Mouse (Mus musculus) mature B cell (primary cell): Measurements from ENCODE around the gene Apopt1.

Experiments
- in situ Hi-C: fragments of 300-500 bp; cut with MboI; formaldehyde crosslinking; loops from 2 replicates; pipeline ENCODE4 v1.14.3; 2019

Apopt1 gene

GRCm38 (mm10) chr12:111774156-111774555 is 61.1 kb downstream of the Apopt1 start:
- in situ Hi-C loops: no loop called here

- in situ Hi-C loops: no loop called here
Observed at GRCm38 (mm10) chr12:111774845-111775244, 61.8 kb downstream of the Apopt1 start.

GRCm38 (mm10) chr12:111777919-111778318 is 64.9 kb downstream of the Apopt1 start:
- in situ Hi-C loops: no loop called here

- in situ Hi-C loops: no loop called here
Observed at GRCm38 (mm10) chr12:111779544-111779943, 66.5 kb downstream of the Apopt1 start.

GRCm38 (mm10) chr12:111785174-111785573 is 72.1 kb downstream of the Apopt1 start:
- in situ Hi-C loops: no loop called here

- in situ Hi-C loops: no loop called here
Observed at GRCm38 (mm10) chr12:111787015-111787414, 74.0 kb downstream of the Apopt1 start.

DNA sequence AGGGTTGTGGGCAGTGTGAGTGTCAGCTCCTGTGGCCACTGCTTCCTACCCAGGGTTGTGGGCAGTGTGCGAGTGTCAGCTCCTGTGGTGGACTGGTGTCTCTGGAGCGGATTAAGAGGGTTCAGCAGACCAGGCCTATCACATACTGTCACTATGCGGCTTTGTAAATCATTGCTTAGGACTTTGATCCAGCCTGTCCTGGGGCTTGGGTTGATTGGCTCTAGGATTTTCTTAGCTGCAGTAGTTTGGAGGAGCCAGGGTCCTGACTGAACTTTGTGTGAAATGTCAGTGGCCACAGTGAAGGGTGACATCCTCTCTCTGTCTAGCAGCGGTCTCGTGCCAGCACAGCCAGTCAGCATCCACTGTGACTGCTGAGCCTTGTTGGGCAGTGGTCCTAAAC is 77.0 kb downstream of the Apopt1 start:
- in situ Hi-C loops: no loop called here

DNA sequence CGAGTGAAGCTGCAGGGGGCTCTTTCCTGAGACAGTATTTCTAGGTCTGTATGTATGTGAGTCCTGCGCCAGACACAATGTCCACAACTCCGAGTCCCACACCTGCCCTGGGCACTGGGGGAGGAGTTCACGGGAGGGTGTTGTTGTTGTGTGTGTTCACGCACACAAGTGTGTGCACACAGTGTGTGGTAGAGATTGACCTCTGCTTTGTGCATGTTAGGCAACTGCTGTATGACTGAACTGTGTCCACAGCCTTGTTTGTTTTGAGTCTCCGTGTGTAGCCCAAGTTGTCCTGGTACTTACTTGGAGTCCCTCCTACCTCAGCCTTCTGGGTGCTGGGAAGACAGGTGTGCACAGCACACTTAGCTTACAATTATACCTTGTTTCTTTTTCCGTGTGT is 77.6 kb downstream of the Apopt1 start:
- in situ Hi-C loops: no loop called here

GRCm38 (mm10) chr12:111791474-111792104 is 78.5 kb downstream of the Apopt1 start:
- in situ Hi-C loops: no loop called here

DNA sequence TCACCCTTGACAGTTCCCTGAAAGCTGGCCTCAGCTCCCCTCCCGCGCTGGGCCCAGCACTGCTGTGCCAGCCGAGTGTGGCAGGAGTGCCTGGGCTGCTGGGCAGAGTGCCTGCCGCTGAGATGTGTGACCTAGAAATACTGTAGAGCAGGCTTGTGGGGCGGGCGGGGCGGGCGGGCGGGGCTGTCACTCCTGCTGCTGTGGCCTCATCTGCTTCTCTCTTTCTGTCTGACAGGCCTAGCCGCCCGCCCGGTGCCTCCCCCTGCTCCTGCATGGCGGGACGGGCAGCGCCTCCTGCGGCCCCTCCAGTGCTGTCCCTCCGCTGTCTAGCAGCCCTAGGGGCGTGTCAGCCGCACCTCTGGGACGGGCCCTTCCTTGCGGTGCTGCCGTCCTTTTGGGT is 81.0 kb downstream of the Apopt1 start:
- in situ Hi-C loops: no loop called here

GRCm38 (mm10) chr12:111794526-111795179 is 81.6 kb downstream of the Apopt1 start:
- in situ Hi-C loops: no loop called here

DNA sequence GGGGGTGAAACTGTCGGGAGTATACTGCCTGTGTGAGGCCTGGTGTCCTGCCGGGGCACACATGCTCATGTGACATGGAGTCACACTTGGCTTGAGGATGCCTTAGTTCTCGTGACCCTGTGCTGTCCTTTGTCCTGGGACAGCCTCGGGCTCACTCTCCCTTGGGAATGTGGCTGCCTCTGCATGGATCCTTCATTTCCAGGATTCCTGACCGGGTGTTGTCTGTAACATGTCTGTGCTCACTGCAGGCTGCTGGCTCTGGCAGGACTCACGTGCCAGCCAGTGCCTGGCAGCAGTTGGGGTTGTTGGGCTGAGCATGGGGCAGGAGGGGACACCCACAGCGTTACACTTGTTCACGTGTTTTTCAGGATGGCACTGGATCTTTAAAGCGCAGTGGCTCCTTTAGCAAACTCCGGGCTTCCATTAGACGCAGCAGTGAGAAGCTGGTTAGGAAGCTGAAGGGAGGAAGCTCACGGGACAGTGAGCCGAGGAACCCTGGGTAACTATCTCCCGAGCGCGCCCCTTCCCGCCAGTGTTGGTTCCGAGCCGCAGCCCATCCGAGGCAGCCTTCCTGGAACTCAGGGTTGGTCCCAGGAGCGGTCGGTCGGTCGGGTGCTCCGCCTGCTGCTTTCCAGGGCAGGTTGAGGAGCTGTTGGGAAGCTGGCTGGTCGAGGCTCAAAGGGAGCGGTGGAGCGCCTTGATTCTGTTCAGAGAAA is 82.3 kb downstream of the Apopt1 start:
- in situ Hi-C loops: no loop called here

DNA sequence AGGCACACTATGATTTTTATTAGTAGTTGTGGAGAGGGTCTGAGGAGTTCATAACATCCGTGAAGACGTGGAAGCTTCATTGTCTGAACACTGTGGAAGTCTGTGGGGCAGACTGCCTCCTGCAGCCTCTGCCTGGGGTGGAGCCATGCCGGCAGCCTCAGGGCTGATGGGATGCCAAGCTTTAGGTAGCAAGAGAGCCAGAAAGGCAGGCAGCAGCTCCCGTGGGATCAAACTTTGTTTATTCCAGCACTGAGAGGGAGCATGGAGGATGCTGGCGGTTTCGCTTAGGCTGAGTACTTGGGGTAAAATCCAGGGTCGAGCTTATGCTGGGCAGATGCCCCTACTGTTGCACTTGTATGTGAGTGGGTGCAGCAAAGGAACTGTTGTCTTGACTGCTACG is 84.2 kb downstream of the Apopt1 start:
- in situ Hi-C loops: no loop called here

GRCm38 (mm10) chr12:111798493-111798892 is 85.4 kb downstream of the Apopt1 start:
- in situ Hi-C loops: no loop called here

- in situ Hi-C loops: no loop called here
Observed at GRCm38 (mm10) chr12:111800459-111801183, 87.6 kb downstream of the Apopt1 start.

- in situ Hi-C loops: no loop called here
Observed at GRCm38 (mm10) chr12:111803538-111803937, 90.5 kb downstream of the Apopt1 start.
